Mouse (Mus musculus): ENCODE measurements around the gene Slc25a30.
"Not testable (repeated sequence)": the region's sequence is repeated elsewhere in the genome, so short reads cannot be mapped to it uniquely, and the experiment has no call there.

The Slc25a30 gene

GRCm38 (mm10) chr14:75791372-75791771 is 4.5 kb upstream of the Slc25a30 start:
- DNase-seq, result no peak

- no peak for DNase-seq
Measured at GRCm38 (mm10) chr14:75790411-75790996, 3.7 kb upstream of the Slc25a30 start.

- no peak for DNase-seq
Measured at GRCm38 (mm10) chr14:75789291-75789690, 2.5 kb upstream of the Slc25a30 start.

DNA sequence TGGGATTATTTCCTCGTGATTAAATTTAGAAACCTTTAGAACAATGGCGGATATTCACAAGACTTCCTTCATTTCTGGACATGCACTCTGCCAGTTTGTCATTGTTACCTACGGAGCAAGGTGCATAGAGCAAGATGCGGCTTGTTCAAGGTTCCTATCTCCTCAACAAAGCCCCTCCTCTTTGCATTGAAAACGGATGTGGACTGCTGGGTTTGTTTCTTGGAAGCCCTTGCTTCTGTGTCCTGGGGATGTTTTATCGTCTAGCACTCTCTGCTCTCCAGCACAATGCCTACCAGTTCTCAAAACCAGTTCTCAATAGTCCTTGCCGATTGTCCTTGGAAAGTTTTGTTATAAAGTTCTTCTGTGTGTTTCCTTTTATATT is 948 bp upstream of the Slc25a30 start:
- DNase-seq, result no peak

- no peak for DNase-seq
Measured at GRCm38 (mm10) chr14:75786424-75786867, 391 bp downstream of the Slc25a30 start.

DNA sequence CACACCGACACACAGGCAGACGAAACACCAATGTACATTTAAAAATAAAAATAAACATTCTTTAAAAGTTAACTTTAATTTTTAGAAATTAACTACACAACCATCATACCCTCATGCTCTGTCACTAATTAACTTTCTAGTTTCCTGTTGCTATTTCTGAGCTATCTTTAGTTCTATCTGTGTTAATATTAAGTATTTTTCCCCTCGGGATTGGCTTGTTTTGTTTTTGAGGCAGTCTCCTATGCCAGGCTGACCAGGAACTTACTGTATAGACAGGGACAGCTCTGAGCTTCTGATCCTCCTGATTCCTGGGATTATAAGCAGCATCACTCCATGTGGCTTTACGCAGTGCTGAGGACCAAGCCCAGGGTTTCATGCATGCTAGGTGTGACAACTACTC is 6.9 kb downstream of the Slc25a30 start:
- no peak for DNase-seq

DNA sequence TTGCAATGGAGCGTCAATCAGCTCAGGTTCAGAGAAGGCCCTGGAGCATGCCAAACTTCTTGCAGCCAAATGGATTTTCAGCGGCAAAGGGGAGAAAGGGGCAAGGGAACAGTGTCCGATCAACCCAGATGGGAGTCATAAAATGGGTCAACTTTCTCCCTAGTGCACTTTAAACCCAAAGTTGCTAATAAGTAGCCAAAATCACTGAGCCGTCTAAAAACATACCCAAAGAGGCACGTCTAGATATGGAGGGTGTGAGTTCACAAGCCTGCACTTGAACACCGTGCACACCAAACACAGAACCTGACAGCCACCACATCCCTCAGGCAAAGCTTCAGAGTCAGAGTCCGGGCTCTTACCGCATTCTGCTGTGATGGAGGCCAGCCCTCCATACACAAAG is 10.2 kb downstream of the Slc25a30 start:
- no peak for DNase-seq

DNA sequence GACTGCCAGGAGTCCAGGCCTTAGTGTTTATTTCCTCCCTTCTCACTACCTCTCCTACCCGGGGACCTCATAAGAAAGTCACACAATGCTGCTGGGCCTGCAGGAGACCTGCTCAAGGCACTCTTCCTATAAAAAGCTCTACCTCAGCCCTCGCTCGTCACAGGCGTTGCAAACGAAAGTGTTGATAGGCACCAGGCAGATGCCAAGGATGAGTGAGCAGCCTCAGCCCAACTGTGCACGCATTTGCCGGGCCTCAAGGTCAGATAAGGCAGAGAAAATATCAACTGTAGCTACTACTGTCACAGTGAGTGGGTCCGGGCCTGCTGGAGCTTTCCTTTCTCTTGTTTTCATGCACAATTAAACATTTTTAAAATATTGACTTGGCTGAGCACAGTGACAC is 13.4 kb downstream of the Slc25a30 start:
- no peak for DNase-seq

- DNase-seq, result not testable (repeated sequence)
Measured at GRCm38 (mm10) chr14:75772407-75772806, 14.4 kb downstream of the Slc25a30 start.

DNA sequence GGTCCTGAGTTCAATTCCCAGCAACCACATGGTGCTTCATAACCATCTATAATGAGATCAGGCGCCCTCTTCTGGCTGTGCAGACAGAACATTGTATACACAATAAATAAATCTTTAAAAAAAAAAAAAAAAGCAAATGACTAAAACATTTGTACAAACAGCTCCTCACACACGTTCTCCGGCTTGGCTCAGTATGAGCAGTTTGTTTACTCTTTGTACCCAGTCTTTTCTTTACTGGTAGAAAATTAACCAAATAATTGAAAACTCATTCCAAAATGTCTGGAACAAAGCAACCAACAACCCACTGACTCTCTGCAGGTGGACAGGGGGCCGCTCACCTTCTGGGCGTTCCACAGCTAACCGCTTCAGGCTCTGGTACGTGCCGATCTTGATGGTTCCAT is 15.7 kb downstream of the Slc25a30 start:
- DNase-seq, result no peak

- DNase-seq, result no peak
Measured at GRCm38 (mm10) chr14:75769334-75769733, 17.5 kb downstream of the Slc25a30 start.

- DNase-seq, result no peak
Measured at GRCm38 (mm10) chr14:75768275-75768608, 18.6 kb downstream of the Slc25a30 start.

GRCm38 (mm10) chr14:75767492-75768274 is 19.2 kb downstream of the Slc25a30 start:
- peak; percentile 58 for DNase-seq

DNA sequence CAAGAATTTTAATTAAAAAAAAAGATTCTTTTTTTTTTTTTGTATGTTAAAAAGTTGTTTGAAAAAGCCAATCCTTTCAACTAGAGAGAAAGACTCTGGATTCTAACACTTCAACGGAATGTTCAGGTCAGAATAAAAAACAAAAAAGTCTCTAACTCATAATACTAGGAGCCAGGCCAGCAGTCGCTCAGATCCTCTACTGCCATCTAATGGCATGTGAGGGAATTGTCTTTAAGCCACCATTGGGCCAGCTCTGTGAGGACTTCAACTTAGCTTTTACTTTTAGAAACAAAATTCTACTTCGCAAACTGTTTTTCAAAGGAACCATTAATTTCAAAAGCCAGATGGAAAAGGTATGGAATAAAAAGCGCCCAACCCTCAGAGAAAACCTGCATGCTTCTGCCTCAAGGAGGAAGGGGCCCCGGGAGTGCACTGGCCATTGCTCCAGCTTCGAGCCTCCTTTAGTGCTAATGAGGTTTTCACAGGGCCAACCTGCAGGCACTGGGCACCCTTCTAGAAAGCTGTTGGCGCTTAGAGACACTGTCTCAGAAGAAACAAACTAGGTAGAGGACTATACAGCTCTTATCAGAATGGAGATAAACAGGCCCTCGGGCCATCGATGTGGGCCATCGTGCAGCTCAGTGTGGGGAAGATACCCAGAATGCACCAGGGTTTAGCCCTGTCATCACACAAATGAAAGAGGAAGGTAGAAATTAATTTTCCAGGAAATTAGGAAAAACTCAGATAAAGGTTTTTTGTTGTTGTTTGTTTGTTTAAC is 25.6 kb downstream of the Slc25a30 start:
- DNase-seq, result no peak

DNA sequence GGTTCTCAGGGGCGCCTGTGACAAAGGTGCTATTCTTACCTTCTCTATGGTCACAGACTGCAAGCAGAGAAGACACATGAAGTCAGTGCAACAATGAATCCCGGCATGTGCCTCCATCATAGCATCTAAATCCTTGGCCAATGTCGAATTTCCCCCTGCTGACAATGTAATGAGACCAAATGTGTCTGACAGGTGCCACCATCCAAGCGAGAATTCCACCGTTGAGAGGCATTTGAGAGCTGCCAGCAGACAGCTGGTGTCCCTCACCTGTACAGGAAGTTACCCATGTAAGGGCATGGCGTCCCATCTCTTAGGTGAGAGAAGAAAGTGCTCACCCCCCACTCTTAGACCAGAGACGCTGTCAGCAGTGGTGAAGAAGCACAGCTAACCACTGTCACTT is 28.4 kb downstream of the Slc25a30 start:
- no peak for DNase-seq

DNA sequence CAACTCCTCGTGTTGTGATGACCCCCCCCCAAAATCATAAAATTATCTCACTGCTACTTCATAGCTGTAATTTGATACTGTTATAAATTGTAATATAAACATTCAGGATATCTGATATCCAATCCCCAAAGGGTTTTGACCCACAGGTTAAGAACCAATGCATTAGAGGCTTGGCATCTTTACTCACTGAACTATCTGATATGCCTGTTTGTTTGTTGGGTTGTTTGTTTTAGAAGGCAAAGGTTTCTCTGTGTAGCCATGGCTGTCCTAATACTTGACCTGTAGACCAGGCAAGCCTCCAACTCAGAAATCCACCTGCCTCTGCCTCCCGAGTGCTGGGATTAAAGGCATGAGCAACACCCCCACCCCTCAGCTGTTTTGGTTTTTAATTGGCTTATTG is 29.0 kb downstream of the Slc25a30 start:
- no peak for DNase-seq

DNA sequence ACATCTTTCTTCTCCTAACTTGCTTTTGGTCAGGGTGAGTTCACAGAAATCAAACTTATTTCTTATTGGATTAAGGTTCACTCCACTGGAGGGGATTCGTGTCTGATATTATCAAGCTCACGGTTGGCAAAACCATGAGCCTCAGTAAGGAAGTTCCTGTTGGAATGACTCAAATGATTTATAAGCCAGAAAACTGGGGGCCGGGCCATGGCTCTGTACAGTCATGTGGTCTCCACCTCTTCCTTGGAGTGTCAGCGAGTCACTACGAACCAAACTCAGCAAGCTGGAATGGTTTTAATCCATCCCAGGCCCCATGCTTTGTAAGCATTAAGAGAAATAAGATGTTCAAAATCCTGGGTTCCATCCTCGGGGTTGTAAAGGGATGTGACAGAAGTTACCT is 29.9 kb downstream of the Slc25a30 start:
- no peak for DNase-seq

- DNase-seq, result peak; percentile 98
Measured at GRCm38 (mm10) chr14:75753991-75754817, 32.6 kb downstream of the Slc25a30 start, which contains the start of gene Cog3. Gene Cog3, minus strand, starts transcription at chr14:75754517.

- no peak for DNase-seq
Measured at GRCm38 (mm10) chr14:75753206-75753605, 33.6 kb downstream of the Slc25a30 start.

- no peak for DNase-seq
Measured at GRCm38 (mm10) chr14:75751040-75751439, 35.8 kb downstream of the Slc25a30 start.

GRCm38 (mm10) chr14:75749123-75749522 is 37.7 kb downstream of the Slc25a30 start:
- DNase-seq, result no peak

DNA sequence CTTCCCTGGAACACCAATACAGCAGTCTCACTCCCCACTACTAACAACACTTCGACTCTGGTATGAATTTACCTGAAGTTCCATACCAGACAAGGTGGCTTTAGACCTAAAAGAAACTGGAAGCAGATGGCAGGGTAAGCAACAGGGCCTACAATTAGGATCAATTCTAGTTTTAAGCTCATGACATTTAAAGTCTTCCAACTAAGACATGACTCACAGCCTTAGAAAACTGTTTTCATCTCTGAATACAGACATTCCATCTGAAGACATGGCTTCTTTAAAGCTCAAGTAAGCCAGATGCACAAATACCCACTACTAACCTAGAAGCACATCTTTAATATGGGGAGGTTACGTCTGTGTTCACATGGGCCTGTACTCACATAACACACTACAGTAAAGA is 38.9 kb downstream of the Slc25a30 start:
- no peak for DNase-seq

GRCm38 (mm10) chr14:75741904-75742303 is 44.9 kb downstream of the Slc25a30 start:
- DNase-seq, result no peak

Data from right cerebral cortex, postnatal 25 days (tissue).